Mouse (Mus musculus) CH12.LX (cell line): ENCODE data around the gene Phf5a.

Experiments
- CHD1 ChIP-seq: IDR thresholded peaks from 2 replicates; pipeline ENCODE4 v1.6.1; 2012; ENCODE audit warnings: low read depth, low read length, improper control_type of control experiment, inconsistent platforms
- CHD2 ChIP-seq: IDR thresholded peaks from 2 replicates; pipeline ENCODE4 v1.6.1; 2011; ENCODE audit warnings: low read length, improper control_type of control experiment
- CTCF ChIP-seq, 2 experiments: IDR thresholded peaks in 1 of 2; conservative IDR thresholded peaks in 1 of 2; 2 replicates each; pipeline ENCODE4 v1.5.1; 2011 to 2012; ENCODE audit warnings: low read depth in 2 of 2, low read length in 2 of 2, improper control_type of control experiment in 1 of 2, inconsistent platforms in 1 of 2, mild to moderate bottlenecking in 1 of 2, moderate library complexity in 1 of 2
- GABPA ChIP-seq: IDR thresholded peaks from 2 replicates; pipeline ENCODE4 v1.6.1; 2012; ENCODE audit warnings: low read depth, low read length, improper control_type of control experiment, inconsistent platforms; ENCODE audit not compliant: insufficient replicate concordance
- HCFC1 ChIP-seq: IDR thresholded peaks from 2 replicates; pipeline ENCODE4 v1.6.1; 2012; ENCODE audit warnings: low read depth, mild to moderate bottlenecking, inconsistent platforms, low read length, improper control_type of control experiment
- JUN ChIP-seq: IDR thresholded peaks from 2 replicates; pipeline ENCODE4 v1.6.1; 2011; ENCODE audit warnings: low read depth, mild to moderate bottlenecking, low read length, improper control_type of control experiment, moderate library complexity; ENCODE audit not compliant: insufficient read depth
- MAZ ChIP-seq: IDR thresholded peaks from 2 replicates; pipeline ENCODE4 v1.6.1; 2012; ENCODE audit warnings: low read depth, mild to moderate bottlenecking, inconsistent platforms, low read length, improper control_type of control experiment, moderate library complexity
- NELFE ChIP-seq: IDR thresholded peaks from 2 replicates; pipeline ENCODE4 v1.6.1; 2011; ENCODE audit warnings: low read depth, low read length, improper control_type of control experiment
- POLR2A ChIP-seq: IDR thresholded peaks from 2 replicates; pipeline ENCODE4 v1.6.1; 2011; ENCODE audit warnings: low read depth, mild to moderate bottlenecking, improper control_type of control experiment, low read length
- RCOR1 ChIP-seq: conservative IDR thresholded peaks from 2 replicates; pipeline ENCODE4 v1.6.1; 2012; ENCODE audit warnings: low read depth, mild to moderate bottlenecking, inconsistent platforms, low read length, improper control_type of control experiment
- SIN3A ChIP-seq: IDR thresholded peaks from 2 replicates; pipeline ENCODE4 v1.6.1; 2012; ENCODE audit warnings: low read length, improper control_type of control experiment, inconsistent platforms
- USF1 ChIP-seq: IDR thresholded peaks from 2 replicates; pipeline ENCODE4 v1.6.1; 2014; ENCODE audit warnings: low read depth, mild to moderate bottlenecking, inconsistent platforms, low read length, improper control_type of control experiment
- ZC3H11A ChIP-seq: IDR thresholded peaks from 2 replicates; pipeline ENCODE4 v1.6.1; 2012; ENCODE audit warnings: low read depth, mild to moderate bottlenecking, inconsistent platforms, low read length, improper control_type of control experiment
- ZKSCAN1 ChIP-seq: IDR thresholded peaks from 2 replicates; pipeline ENCODE4 v1.6.1; 2012; ENCODE audit warnings: low read depth, inconsistent platforms, low read length, improper control_type of control experiment, borderline replicate concordance

GRCm38 (mm10) chr15:81856938-81857723, 14.6 kb downstream of the Phf5a start:
- TF ChIP-seq CTCF (conservative IDR thresholded peaks at IDR 0.05 in 1 of 2, IDR thresholded peaks at IDR 0.05 in 1 of 2; ENCODE audit: low read depth in 2 of 2, low read length in 2 of 2) (no peak), SIN3A (no peak), USF1 (no peak), POLR2A (no peak), MAZ (no peak), GABPA (no peak), ZKSCAN1 (no peak), ZC3H11A (no peak), NELFE (no peak), CHD1 (no peak), JUN (no peak), RCOR1 (no peak), HCFC1 (no peak), CHD2 (no peak)
